Mouse (Mus musculus) spleen, adult 2 months (tissue): ENCODE data around the gene Kcnq5.

Source experiments
- CTCF ChIP-seq: fragments of 200-500 bp; IDR thresholded peaks from 2 replicates; pipeline ENCODE4 v1.5.1; 2011; ENCODE audit warnings: mild to moderate bottlenecking, inconsistent platforms; ENCODE audit not compliant: insufficient read depth, insufficient read length, insufficient replicate concordance; ENCODE audit errors: extremely low read depth
- POLR2A ChIP-seq: fragments of 200-500 bp; IDR thresholded peaks from 2 replicates; pipeline ENCODE4 v1.6.1; 2011; ENCODE audit warnings: low read depth, low read length, inconsistent platforms

DNA sequence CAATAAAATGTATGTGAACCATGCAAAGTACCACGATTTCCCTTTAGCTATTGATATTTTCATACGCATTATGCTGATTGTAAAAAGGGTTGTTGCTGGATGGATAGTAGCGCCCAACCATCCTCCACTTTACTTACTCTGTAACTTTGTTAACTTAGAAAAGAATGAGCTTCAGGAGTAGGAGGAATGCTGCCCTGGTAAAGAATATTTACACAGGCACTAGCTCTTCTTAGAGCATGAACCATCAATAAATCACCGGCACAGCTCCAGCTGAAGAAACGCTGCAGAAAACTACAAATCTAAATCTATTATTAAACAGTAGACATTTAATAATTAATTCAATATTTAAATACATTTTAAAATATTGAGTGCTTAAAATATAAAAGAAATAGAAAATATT lies 184.2 kb downstream of the Kcnq5 start:
- no peak for TF ChIP-seq CTCF
- no peak for TF ChIP-seq POLR2A
